Mouse (Mus musculus) megakaryocyte, embryonic 14.5 days (primary cell): ENCODE measurements around the gene Shld2.

Experiments used
- FLI1 ChIP-seq: IDR thresholded peaks from 2 replicates; pipeline ENCODE4 v1.6.1; 2012; ENCODE audit warnings: low read length, inconsistent platforms, mixed read lengths
- GATA1 ChIP-seq: IDR thresholded peaks from 3 replicates; pipeline ENCODE4 v1.6.1; 2012; ENCODE audit warnings: mixed read lengths, low read length, inconsistent platforms, borderline replicate concordance

DNA sequence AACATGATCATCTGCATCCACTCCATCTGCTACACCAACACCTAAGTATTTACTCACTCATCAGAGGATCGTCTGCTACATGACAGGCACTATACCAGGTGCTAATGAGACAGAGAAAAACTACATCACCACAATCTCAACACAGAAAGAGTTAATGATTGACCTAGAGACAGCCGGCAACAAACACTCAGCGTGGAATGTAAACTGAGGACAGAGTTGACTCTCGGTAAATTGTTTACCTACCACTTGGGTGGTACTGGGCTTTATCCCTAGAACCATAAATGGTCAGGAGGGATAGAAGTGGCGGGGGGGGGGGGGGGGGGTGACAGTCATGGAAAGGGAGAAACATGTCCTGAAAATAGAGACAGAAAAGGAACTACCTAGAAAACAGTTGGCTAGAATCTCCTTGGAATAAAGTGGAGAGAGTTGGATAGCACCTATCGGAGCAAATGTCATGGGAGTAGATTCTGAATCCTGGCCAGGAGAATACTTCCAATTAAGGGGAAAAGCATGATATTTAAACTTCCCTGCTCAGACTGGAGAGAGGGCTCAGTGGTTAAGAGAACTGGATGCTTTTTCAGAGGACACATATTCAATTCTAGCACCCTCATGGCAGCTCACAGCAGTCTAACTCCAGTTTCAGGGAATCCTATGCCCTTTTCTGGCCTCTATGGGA, 57.7 kb downstream of the Shld2 start:
- TF ChIP-seq GATA1 = no peak
- TF ChIP-seq FLI1 = no peak
